Mouse (Mus musculus) Patski (cell line): ENCODE data around the gene Rbfox1. TPM values are rescaled to one million over a fixed set of nuclear protein-coding genes. Genes with fewer than 3 reads are reported as not detected.

Source experiments
- ATAC-seq: fragments of 100-300 bp; one replicate; pipeline ENCODE4 v1.8.0; 2021
- CTCF ChIA-PET: fragments of 350-600 bp; sonication (Branson Sonifier 250); formaldehyde crosslinking; loops from one replicate; lab custom pipeline; 2022; ENCODE audit warnings: inconsistent platforms; lab: Charles Lee
- POLR2A ChIA-PET: fragments of 350-600 bp; sonication (Branson Sonifier 250); formaldehyde crosslinking; loops from one replicate; lab custom pipeline; 2022; ENCODE audit warnings: antibody characterized with exemption, inconsistent platforms; lab: Charles Lee
- DNase-seq: peaks from one replicate; pipeline ENCODE4 v3.0.0-alpha.2; 2011; ENCODE audit warnings: low read depth, low spot score
- H3K27me3 ChIP-seq: fragments of 371-371 bp; one replicate; pipeline ENCODE4 v1.5.1; 2021
- CTCF ChIP-seq: fragments of 100-300 bp; IDR thresholded peaks from one replicate; pipeline ENCODE4 v1.5.1; 2021
- in situ Hi-C: fragments of 300-500 bp; cut with MboI; formaldehyde crosslinking; loops from 3 replicates; pipeline ENCODE4 v1.11.1; 2018; ENCODE audit warnings: low pct_unique_long_range_greater_than_20kb, mixed read lengths
- polyA plus RNA-seq: library from polyadenylated mRNA; unstranded; gene quantifications from one replicate; pipeline ENCODE4 v1.2.3, GENCODE M21; 2021

Gene Rbfox1
- polyA plus RNA-seq, 1 experiment from 2014 or later, result not detected

GRCm38 (mm10) chr16:6349381-6349780, 464.2 kb downstream of the Rbfox1 start:
- no peak for TF ChIP-seq CTCF

DNA sequence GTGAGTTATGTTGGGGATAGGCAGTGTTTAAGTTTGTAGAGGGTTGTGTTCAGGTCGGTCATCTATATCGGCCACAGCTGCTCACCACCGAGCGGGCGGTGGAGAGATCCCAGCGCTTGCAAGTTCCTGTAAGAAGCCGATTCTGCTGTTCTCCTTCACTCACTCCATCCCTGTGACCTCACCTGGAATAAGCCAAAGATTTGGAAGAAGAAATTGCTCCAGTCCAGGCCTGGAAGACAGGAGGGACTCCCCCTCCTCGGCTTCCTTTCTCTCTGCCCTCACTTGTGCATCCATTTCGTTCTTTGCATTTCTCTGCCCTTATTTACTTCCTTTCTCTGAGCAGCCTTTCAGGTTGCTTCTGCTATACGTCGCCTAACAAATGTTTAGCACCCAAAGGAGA, 465.1 kb downstream of the Rbfox1 start:
- no peak for ATAC-seq
- in situ Hi-C loops, result no loop called here
- ChIA-PET CTCF (no interaction called here), POLR2A (no interaction called here)
- no peak for TF ChIP-seq CTCF
- peaks cover 23% of the 10 kb centered on the region for H3K27me3 ChIP-seq
- DNase-seq, result no peak

More at GRCm38 (mm10) chr16:6349381-6349780, 464.2 kb downstream of the Rbfox1 start:
- ATAC-seq (no peak), DNase-seq (no peak)
- in situ Hi-C loops, result no loop called here
- peaks cover 21% of the 10 kb centered on the region for H3K27me3 ChIP-seq
- POLR2A ChIA-PET, result no interaction called here
- CTCF ChIA-PET, result no interaction called here

GRCm38 (mm10) chr16:6353191-6353590, 468.0 kb downstream of the Rbfox1 start:
- in situ Hi-C loops, result no loop called here
- peaks cover 23% of the 10 kb centered on the region for H3K27me3 ChIP-seq
- TF ChIP-seq CTCF, result no peak
- CTCF ChIA-PET, result interaction anchor here (1.0 to 1.2 kb wide), 2 partner anchors 27 to 54 kb away, joined by 3 read pairs; no protein-coding TSS in a partner anchor
- no peak for DNase-seq
- POLR2A ChIA-PET, result no interaction called here
- ATAC-seq, result no peak

- in situ Hi-C loops, result no loop called here
- no peak for DNase-seq
- peaks cover 8% of the 10 kb centered on the region for H3K27me3 ChIP-seq
- TF ChIP-seq CTCF, result no peak
- ChIA-PET CTCF (no interaction called here), POLR2A (no interaction called here)
- no peak for ATAC-seq
These were observed 471.8 kb downstream of the Rbfox1 start for GRCm38 (mm10) chr16:6356931-6357330.

DNA sequence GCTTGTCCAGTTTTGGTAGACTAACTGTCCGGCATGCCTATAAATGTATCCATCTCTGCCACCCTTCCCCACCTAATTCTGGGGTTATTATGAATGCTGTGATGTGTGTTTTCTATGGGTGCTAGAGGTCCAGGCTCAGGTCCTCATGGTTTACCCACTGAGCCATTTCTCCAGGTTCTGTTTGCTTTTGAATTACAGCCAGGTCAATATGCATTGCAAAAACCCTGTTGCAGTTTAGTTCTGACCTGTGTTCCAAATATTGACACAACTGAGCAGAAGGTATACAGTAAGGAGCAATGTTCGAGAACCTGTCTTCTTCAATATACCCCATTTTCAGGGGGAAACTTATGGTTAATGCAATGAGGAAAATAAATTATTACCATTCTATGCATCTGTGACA, 480.6 kb downstream of the Rbfox1 start:
- TF ChIP-seq CTCF, result no peak
- POLR2A ChIA-PET, result no interaction called here
- CTCF ChIA-PET, result no interaction called here
- in situ Hi-C loops, result no loop called here
- no peaks in the 10 kb centered on the region for H3K27me3 ChIP-seq
- no peak for DNase-seq
- no peak for ATAC-seq

- in situ Hi-C loops, result no loop called here
These were observed 481.5 kb downstream of the Rbfox1 start for GRCm38 (mm10) chr16:6366649-6367048.

DNA sequence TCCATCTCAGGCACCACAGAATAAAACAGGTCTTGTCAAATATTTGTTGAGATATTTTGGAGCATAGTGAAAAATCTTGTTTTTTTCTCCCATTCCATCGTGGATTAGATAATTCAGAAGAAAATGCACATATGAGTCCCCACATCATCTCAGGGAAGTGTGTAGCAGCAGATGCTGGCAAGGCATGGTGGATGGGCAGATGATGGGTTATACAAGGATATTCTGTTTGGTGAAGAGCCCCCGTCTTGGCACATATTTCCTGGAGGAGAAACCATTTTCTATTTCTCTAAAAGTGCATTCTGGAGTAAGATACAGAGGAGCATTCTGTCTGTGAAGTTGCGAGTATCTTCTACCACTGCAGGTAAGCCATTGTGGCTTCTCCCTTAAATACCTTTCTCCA, 495.8 kb downstream of the Rbfox1 start:
- in situ Hi-C loops, result no loop called here
- CTCF ChIA-PET, result no interaction called here
- DNase-seq, result no peak
- POLR2A ChIA-PET, result no interaction called here
- no peaks in the 10 kb centered on the region for H3K27me3 ChIP-seq
- no peak for ATAC-seq
- no peak for TF ChIP-seq CTCF

More at GRCm38 (mm10) chr16:6366649-6367048, 481.5 kb downstream of the Rbfox1 start:
- TF ChIP-seq CTCF, result no peak
- DNase-seq, result no peak
- no peak for ATAC-seq
- H3K27me3 ChIP-seq, result no peaks in the 10 kb centered on the region
- ChIA-PET POLR2A (no interaction called here), CTCF (no interaction called here)

DNA sequence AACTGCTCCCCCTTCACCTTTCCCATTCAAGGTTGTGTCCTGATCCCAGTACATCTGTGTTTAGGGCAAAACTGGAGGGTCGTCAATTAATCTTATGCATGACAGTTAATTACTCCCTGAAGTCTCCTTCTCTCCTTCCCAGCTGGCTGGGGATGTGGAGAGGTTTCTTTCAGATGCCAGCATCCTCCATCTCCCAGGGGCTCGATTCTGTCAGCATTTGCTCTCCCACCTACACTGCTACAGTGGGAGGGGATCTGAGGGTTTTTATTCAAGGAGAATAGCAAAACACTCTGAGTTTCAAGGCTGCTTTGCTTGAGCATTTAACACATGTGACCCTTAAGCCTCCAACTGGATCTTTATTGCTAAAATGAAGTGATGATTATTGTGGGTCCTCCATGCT, 496.4 kb downstream of the Rbfox1 start:
- DNase-seq, result no peak
- H3K27me3 ChIP-seq, result no peaks in the 10 kb centered on the region
- POLR2A ChIA-PET, result no interaction called here
- ATAC-seq, result no peak
- in situ Hi-C loops, result no loop called here
- no peak for TF ChIP-seq CTCF
- CTCF ChIA-PET, result no interaction called here

GRCm38 (mm10) chr16:6382712-6383111, 497.6 kb downstream of the Rbfox1 start:
- H3K27me3 ChIP-seq, result no peaks in the 10 kb centered on the region
- TF ChIP-seq CTCF, result no peak
- POLR2A ChIA-PET, result no interaction called here
- in situ Hi-C loops, result no loop called here
- ATAC-seq (no peak), DNase-seq (no peak)
- CTCF ChIA-PET, result no interaction called here

DNA sequence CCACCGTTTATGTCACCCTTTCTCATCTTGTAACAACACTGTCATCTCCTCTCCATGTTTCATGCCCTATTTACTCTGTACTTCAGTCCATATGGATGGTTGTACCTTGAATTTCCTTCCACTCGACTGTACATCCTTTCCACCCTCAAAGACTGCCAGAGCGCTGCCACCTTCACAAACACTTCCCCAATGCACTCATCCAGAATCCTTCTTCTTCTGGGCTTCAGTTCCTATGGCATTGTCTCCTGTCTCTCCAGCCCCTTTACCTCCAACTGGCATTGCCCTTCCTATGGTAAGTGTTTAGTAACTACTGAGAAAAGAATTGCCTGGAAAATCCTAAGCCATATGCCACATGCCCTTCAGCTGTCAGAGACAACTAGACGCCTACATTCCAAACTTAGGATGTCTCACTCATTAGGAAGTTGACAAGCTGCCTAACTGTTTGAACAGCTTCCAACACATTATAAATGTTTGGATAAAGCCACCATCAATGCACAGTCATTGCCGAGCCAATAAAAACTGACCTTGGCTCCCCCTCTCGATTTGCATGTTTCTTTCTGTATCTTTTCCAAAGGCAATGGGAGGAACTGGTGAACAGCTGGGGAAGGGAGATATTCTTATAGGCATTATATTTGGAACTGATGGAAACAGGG, 505.2 kb downstream of the Rbfox1 start:
- H3K27me3 ChIP-seq, result peaks cover 4% of the 10 kb centered on the region
- no peak for TF ChIP-seq CTCF
- ChIA-PET CTCF (no interaction called here), POLR2A (no interaction called here)
- DNase-seq, result no peak
- ATAC-seq, result no peak
- in situ Hi-C loops, result no loop called here

DNA sequence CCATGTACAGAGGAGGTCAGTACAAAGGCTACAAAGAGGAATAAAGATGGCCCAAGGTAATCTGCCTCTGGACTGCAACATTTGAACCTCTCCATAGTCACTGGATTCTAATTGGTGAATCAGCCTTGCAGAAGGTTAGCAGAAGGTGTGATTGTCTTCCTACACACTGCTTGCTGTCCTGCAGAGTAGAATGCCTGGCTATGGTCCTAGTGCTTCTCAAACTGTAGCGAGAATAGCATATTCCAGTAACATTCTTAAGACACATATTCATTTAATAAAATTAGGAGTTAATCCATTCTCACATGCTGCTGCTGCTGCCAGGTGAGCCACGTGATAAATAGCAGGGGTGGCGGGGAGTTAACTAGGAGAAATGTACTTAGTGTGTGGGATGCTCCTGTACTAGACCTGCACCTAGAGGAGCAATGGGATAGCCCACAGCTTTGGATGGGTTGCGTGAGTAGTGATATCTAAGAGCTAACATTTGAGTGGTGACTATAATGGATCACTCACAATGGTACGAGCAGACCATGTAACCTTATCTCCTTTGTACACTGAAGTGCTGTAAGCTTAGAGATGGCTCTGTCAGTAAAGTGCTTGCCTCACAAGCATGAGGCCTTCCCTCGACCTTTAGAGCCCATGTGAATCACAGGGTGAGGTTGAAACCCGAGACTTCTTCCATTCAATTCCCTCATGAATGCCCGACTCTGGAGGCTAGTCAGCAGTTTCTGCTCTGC, 511.7 kb downstream of the Rbfox1 start:
- no peak for TF ChIP-seq CTCF
- in situ Hi-C loops, result no loop called here
- ChIA-PET POLR2A (no interaction called here), CTCF (no interaction called here)
- ATAC-seq, result no peak
- H3K27me3 ChIP-seq, result no peaks in the 10 kb centered on the region
- no peak for DNase-seq
